Comparison of ENCODE assay signal across 17 mouse cellular contexts in the genomic region with DNA sequence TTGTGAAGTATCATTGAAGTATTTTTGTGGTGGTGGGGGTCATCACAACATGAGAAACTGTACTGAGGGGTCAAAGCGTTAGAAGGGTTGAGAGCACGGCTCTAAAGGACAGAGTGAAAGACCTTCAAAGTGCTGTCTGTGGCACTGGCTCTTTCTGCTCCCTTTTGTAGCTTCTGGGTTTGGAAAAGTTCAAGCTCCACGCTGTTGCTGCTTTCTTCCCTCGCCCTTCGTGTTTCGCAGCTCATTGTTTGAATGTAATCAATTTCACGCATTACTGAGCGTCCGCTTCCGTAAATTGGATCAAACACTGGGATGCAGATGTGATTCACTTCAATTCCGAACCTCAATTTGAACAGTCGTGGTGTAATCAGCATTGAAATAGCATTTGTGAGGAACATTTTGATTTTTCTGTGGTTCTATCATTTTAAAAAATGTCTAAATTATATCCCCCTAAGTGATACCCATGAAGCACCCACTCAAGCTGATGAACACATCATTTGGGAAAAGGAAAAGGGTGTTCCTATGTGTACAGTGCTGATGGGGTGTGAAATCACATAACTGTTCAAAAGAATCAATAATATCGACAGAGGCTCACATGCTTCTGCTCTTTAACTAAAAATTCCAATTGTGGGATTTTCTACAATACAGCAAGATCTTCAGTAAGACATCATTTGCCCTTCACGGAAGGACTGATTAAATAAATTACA.
DNase-seq lines count a peak whose midpoint lies in the region; ATAC-seq and TF ChIP-seq lines count a peak whose summit lies in the region.
"Had no signal": no experiment of that assay in that cellular context is flagged by ENCODE, and none has a peak within 500 bp of the region (broad histone marks: within the 10 kb centered on the region; RNA-seq: fewer than 3 reads in every experiment).

No protein-coding gene starts in this region.

- peak overlapping the region; percentile 59; the same call in 1 of the 2 replicates for H3K27ac ChIP-seq in forebrain, embryonic 10.5 days
- H3K27ac ChIP-seq in forebrain, postnatal 0 days (ENCODE audit: low read depth, low read length) = no peak overlapping the region
- no peak overlapping the region for H3K27ac ChIP-seq in hindbrain, embryonic 13.5 days
- no peak overlapping the region for H3K27ac ChIP-seq in midbrain, embryonic 14.5 days (replicated peaks; ENCODE audit: low read depth, low read length)
- H3K27ac ChIP-seq in intestine, embryonic 15.5 days = no peak overlapping the region
- H3K27ac ChIP-seq: kidney, postnatal 0 days; liver, embryonic 14.5 days; stomach, postnatal 0 days had no signal

- peak; percentile 44 for DNase-seq in forebrain, embryonic 10.5 days (ENCODE audit: extremely low spot score, low spot score)
- no peak for DNase-seq in forebrain, postnatal 0 days
- DNase-seq in midbrain, embryonic 14.5 days = peak; percentile 68
- DNase-seq in retina, embryonic 14.5 days (ENCODE audit: low spot score) = peak; percentile 87
- DNase-seq in thymus, postnatal 14 days = no peak
- no peak for DNase-seq in layer of hippocampus, postnatal 25 days (ENCODE audit: extremely low spot score in 1 of 2, low spot score in 1 of 2)
- DNase-seq: cerebellum, postnatal 14 days; heart, adult 11 months; layer of hippocampus, adult 9-11 months; lung, postnatal 14 days; spleen, adult 18-20 months had no signal

- no peak overlapping the region for H3K9ac ChIP-seq in forebrain, postnatal 0 days
- no peak overlapping the region for H3K9ac ChIP-seq in hindbrain, embryonic 13.5 days
- H3K9ac ChIP-seq in midbrain, embryonic 14.5 days (replicated peaks; ENCODE audit: low read length) = no peak overlapping the region
- H3K9ac ChIP-seq in intestine, embryonic 15.5 days = no peak overlapping the region
- H3K9ac ChIP-seq: liver, embryonic 14.5 days had no signal

- no peak overlapping the region for H3K4me2 ChIP-seq in forebrain, postnatal 0 days (ENCODE audit: low read depth)
- H3K4me2 ChIP-seq in hindbrain, embryonic 13.5 days = peak overlapping the region; percentile 6
- H3K4me2 ChIP-seq in midbrain, embryonic 14.5 days (ENCODE audit: low read length) = peak overlapping the region; percentile 22; the same call in 1 of the 2 replicates
- no peak overlapping the region for H3K4me2 ChIP-seq in intestine, embryonic 15.5 days (replicated peaks)

- 17% methylated on average over 14 of the region's 14 CpGs for WGBS in forebrain, embryonic 10.5 days
- 12% methylated on average over 14 of the region's 14 CpGs for WGBS in forebrain, postnatal 0 days
- WGBS in hindbrain, embryonic 13.5 days = 18% methylated on average over 14 of the region's 14 CpGs
- 7% methylated on average over 14 of the region's 14 CpGs for WGBS in midbrain, embryonic 14.5 days
- WGBS in intestine, embryonic 15.5 days = 86% methylated on average over 14 of the region's 14 CpGs

- TF ChIP-seq CTCF in forebrain, postnatal 0 days (IDR thresholded peaks at IDR 0.05; ENCODE audit: low read depth) = no peak

- ATAC-seq in forebrain, postnatal 0 days = no peak
- no peak for ATAC-seq in hindbrain, embryonic 13.5 days (ENCODE audit: low FRiP score)
- no peak for ATAC-seq in midbrain, embryonic 14.5 days (ENCODE audit: low FRiP score, low TSS enrichment)
- no peak for ATAC-seq in intestine, embryonic 15.5 days
- ATAC-seq: inflammation-experienced regulatory T-cells, adult 6 months had no signal

- H3K36me3 ChIP-seq in forebrain, embryonic 10.5 days (replicated peaks) = no peaks in the 10 kb centered on the region
- no peaks in the 10 kb centered on the region for H3K36me3 ChIP-seq in forebrain, postnatal 0 days (ENCODE audit: insufficient read depth)
- no peaks in the 10 kb centered on the region for H3K36me3 ChIP-seq in hindbrain, embryonic 13.5 days
- H3K36me3 ChIP-seq in midbrain, embryonic 14.5 days (ENCODE audit: control insufficient read depth, insufficient read depth, low read length) = no peaks in the 10 kb centered on the region
- H3K36me3 ChIP-seq in intestine, embryonic 15.5 days = no peaks in the 10 kb centered on the region

- H3K9me3 ChIP-seq in forebrain, embryonic 10.5 days = no peaks in the 10 kb centered on the region; the same call in 1 of the 2 replicates
- no peaks in the 10 kb centered on the region for H3K9me3 ChIP-seq in forebrain, postnatal 0 days (ENCODE audit: low read length)
- no peaks in the 10 kb centered on the region for H3K9me3 ChIP-seq in hindbrain, embryonic 13.5 days
- H3K9me3 ChIP-seq in midbrain, embryonic 14.5 days (ENCODE audit: control insufficient read depth, low read length) = no peaks in the 10 kb centered on the region
- H3K9me3 ChIP-seq in intestine, embryonic 15.5 days = no peaks in the 10 kb centered on the region

- peaks cover 23% of the 10 kb centered on the region for H3K4me1 ChIP-seq in forebrain, embryonic 10.5 days
- H3K4me1 ChIP-seq in forebrain, postnatal 0 days (ENCODE audit: insufficient read depth) = no peaks in the 10 kb centered on the region
- peaks cover 8% of the 10 kb centered on the region for H3K4me1 ChIP-seq in hindbrain, embryonic 13.5 days (replicated peaks)
- H3K4me1 ChIP-seq in midbrain, embryonic 14.5 days (ENCODE audit: control insufficient read depth, insufficient read depth, low read length) = peaks cover 7% of the 10 kb centered on the region
- H3K4me1 ChIP-seq in intestine, embryonic 15.5 days (replicated peaks) = no peaks in the 10 kb centered on the region

- peaks cover 56% of the 10 kb centered on the region for H3K27me3 ChIP-seq in forebrain, embryonic 10.5 days (ENCODE audit: poor library complexity, severe bottlenecking)
- H3K27me3 ChIP-seq in forebrain, postnatal 0 days (ENCODE audit: insufficient read depth, low read length) = peaks cover 3% of the 10 kb centered on the region; the same call in 1 of the 2 replicates
- H3K27me3 ChIP-seq in hindbrain, embryonic 13.5 days = 0 out of 2 replicates have a peak, but pooled peaks cover 3% of the 10 kb centered on the region
- H3K27me3 ChIP-seq in midbrain, embryonic 14.5 days (ENCODE audit: control insufficient read depth, insufficient read depth, low read length) = no peaks in the 10 kb centered on the region
- no peaks in the 10 kb centered on the region for H3K27me3 ChIP-seq in intestine, embryonic 15.5 days (replicated peaks)

- no peak overlapping the region for H3K4me3 ChIP-seq in forebrain, embryonic 10.5 days
- H3K4me3 ChIP-seq in forebrain, postnatal 0 days (ENCODE audit: low read depth, low read length) = no peak overlapping the region
- H3K4me3 ChIP-seq in hindbrain, embryonic 13.5 days = no peak overlapping the region
- H3K4me3 ChIP-seq in midbrain, embryonic 14.5 days (replicated peaks; ENCODE audit: low read depth, low read length) = no peak overlapping the region
- H3K4me3 ChIP-seq in intestine, embryonic 15.5 days (replicated peaks) = no peak overlapping the region

Comparison
In these comparisons a context has a peak if more than half of its experiments do, and no peak if none do; other contexts are left out.
1. DNase-seq: peak in forebrain, embryonic 10.5 days (single experiment), midbrain, embryonic 14.5 days (single experiment) and retina, embryonic 14.5 days (single experiment); none in forebrain, postnatal 0 days (single experiment), thymus, postnatal 14 days (single experiment) and layer of hippocampus, postnatal 25 days (0 of 2).
2. H3K4me2 ChIP-seq: peak in hindbrain, embryonic 13.5 days (single experiment) and midbrain, embryonic 14.5 days (single experiment); none in forebrain, postnatal 0 days (single experiment) and intestine, embryonic 15.5 days (single experiment).